Mouse (Mus musculus): ENCODE data around the gene Tnfrsf12a.

DNA sequence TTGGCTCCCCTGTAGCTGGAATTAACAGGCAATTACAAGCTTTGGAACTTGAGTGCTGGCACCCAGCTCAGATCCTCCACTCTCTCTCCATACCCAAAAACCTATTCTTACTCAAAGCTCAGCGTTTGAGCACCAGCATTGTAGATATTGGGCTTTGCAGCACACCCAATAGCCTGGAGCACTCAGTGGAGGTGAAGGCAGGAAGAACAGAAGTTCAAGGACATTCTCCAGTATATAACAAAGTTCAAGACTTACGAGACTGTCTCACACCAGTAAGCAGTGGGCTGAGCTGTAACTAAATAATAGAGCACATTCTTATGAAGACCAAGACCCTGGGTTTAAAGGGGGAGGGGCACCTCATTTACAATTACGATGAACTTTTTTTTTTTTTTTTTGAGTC lies 4.5 kb downstream of the Tnfrsf12a start:
- TF ChIP-seq POLR2A (IDR thresholded peaks at IDR 0.05; ENCODE audit: extremely low read depth, insufficient read depth, low read length) (no peak), CTCF (IDR thresholded peaks at IDR 0.05; ENCODE audit: extremely low read depth, insufficient read depth, low read length) (no peak)

Data from cortical plate, adult 2 months (tissue).